Mouse (Mus musculus) heart, postnatal 0 days (tissue): ENCODE data around the gene Foxf1.

Experiments used
- CTCF ChIP-seq: IDR thresholded peaks from 2 replicates; pipeline ENCODE4 v1.5.1; 2016; ENCODE audit warnings: antibody characterized with exemption, control low read depth, low read depth
- EP300 ChIP-seq: IDR thresholded peaks from 2 replicates; pipeline ENCODE4 v1.6.1; 2016; ENCODE audit warnings: antibody characterized with exemption, low read depth

- TF ChIP-seq EP300 (no peak), CTCF (no peak)
Measured at GRCm38 (mm10) chr8:121127756-121128375, 43.7 kb downstream of the Foxf1 start, which contains the start of gene Foxl1.
